In genomic region chr1:39904720-39905119, GRCm38 (mm10) we compare ENCODE assay signal across 12 mouse cellular contexts. TPM values are rescaled to one million over a fixed set of nuclear protein-coding genes. Genes with fewer than 3 reads are reported as not detected.
A peak's percentile ranks its signal among the peaks of the same experiment; 100 is the strongest.
DNase-seq lines count a peak whose midpoint lies in the region; ATAC-seq and TF ChIP-seq lines count a peak whose summit lies in the region.
"Had no signal": no experiment of that assay in that cellular context is flagged by ENCODE, and none has a peak within 500 bp of the region (broad histone marks: within the 10 kb centered on the region; RNA-seq: fewer than 3 reads in every experiment).

No protein-coding gene starts in this region.

- DNase-seq in heart, postnatal 14 days = no peak
- peak; percentile 59 for DNase-seq in CD4-positive, CD25-positive, alpha-beta regulatory T cell, adult 2 months (ENCODE audit: low read depth, low spot score)
- DNase-seq in left cerebral cortex, postnatal 4 days = no peak
- DNase-seq in adrenal gland, adult 2 months = no peak
- DNase-seq: cerebellum, adult 2 months; right cerebral cortex, adult 18-20 months had no signal

- H3K27me3 ChIP-seq in heart, embryonic 15.5 days = no peaks in the 10 kb centered on the region
- H3K27me3 ChIP-seq in midbrain, embryonic 16.5 days (ENCODE audit: control insufficient read depth, insufficient read depth, low read depth, low read length) = no peaks in the 10 kb centered on the region
- no peaks in the 10 kb centered on the region for H3K27me3 ChIP-seq in intestine, postnatal 0 days (replicated peaks; ENCODE audit: control insufficient read depth, insufficient read depth, low read length)
- H3K27me3 ChIP-seq: limb, embryonic 15.5 days had no signal

- H3K4me3 ChIP-seq in heart, embryonic 15.5 days = no peak overlapping the region
- H3K4me3 ChIP-seq in midbrain, embryonic 16.5 days (ENCODE audit: low read depth, low read length) = peak overlapping the region; percentile 12; the same call in 1 of the 2 replicates
- H3K4me3 ChIP-seq in intestine, postnatal 0 days (ENCODE audit: low read depth, low read length) = no peak overlapping the region
- H3K4me3 ChIP-seq: limb, embryonic 15.5 days had no signal

- no peak for ATAC-seq in heart, embryonic 15.5 days (replicated peaks; ENCODE audit: insufficient number of reproducible peaks, insufficient read depth, low FRiP score, low read depth)
- peak; percentile 24; the same call in 1 of the 2 replicates for ATAC-seq in granulocyte monocyte progenitor cell, adult 5-6 weeks (replicated peaks; ENCODE audit: poor library complexity, severe bottlenecking)
- no peak for ATAC-seq in midbrain, embryonic 16.5 days
- ATAC-seq in intestine, postnatal 0 days = no peak

- TF ChIP-seq CTCF in intestine, postnatal 0 days (IDR thresholded peaks at IDR 0.05; ENCODE audit: low read depth) = no peak

- intact Hi-C loops in heart, postnatal 14 days (cut with DNase I) = loop anchor here (5.0 kb wide), 1 partner anchor 217 kb away; no protein-coding TSS in a partner anchor
- intact Hi-C loops in left cerebral cortex, postnatal 4 days (cut with DNase I) = loop anchor here (5.0 to 10.0 kb wide), 2 partner anchors 142 to 470 kb away; no protein-coding TSS in a partner anchor

- 85% methylated on average over 3 of the region's 3 CpGs for WGBS in heart, embryonic 15.5 days
- WGBS in midbrain, embryonic 16.5 days = 90% methylated on average over 3 of the region's 3 CpGs
- WGBS in intestine, postnatal 0 days = 81% methylated on average over 3 of the region's 3 CpGs

- H3K9me3 ChIP-seq in heart, embryonic 15.5 days (replicated peaks) = no peaks in the 10 kb centered on the region
- H3K9me3 ChIP-seq in midbrain, embryonic 16.5 days (replicated peaks; ENCODE audit: control insufficient read depth, low read length, poor library complexity, severe bottlenecking) = no peaks in the 10 kb centered on the region
- H3K9me3 ChIP-seq in intestine, postnatal 0 days (ENCODE audit: control insufficient read depth) = no peaks in the 10 kb centered on the region
- H3K9me3 ChIP-seq: limb, embryonic 15.5 days had no signal

- H3K27ac ChIP-seq in heart, embryonic 15.5 days = no peak overlapping the region
- no peak overlapping the region for H3K27ac ChIP-seq in midbrain, embryonic 16.5 days (ENCODE audit: low read length)
- no peak overlapping the region for H3K27ac ChIP-seq in intestine, postnatal 0 days (ENCODE audit: low read depth, low read length)
- H3K27ac ChIP-seq: limb, embryonic 15.5 days; macrophage had no signal

- no peaks in the 10 kb centered on the region for H3K36me3 ChIP-seq in heart, embryonic 15.5 days
- H3K36me3 ChIP-seq in midbrain, embryonic 16.5 days (ENCODE audit: control insufficient read depth, insufficient read depth, low read length) = no peaks in the 10 kb centered on the region
- 0 out of 2 replicates have a peak, but pooled peaks cover 6% of the 10 kb centered on the region for H3K36me3 ChIP-seq in intestine, postnatal 0 days (ENCODE audit: control insufficient read depth, insufficient read depth)

- H3K4me2 ChIP-seq in heart, embryonic 15.5 days = peak overlapping the region; percentile 3; the same call in 1 of the 2 replicates
- peak overlapping the region; percentile 7 for H3K4me2 ChIP-seq in midbrain, embryonic 16.5 days (ENCODE audit: low read length)
- no peak overlapping the region for H3K4me2 ChIP-seq in intestine, postnatal 0 days (replicated peaks; ENCODE audit: low read depth)

- H3K9ac ChIP-seq in heart, embryonic 15.5 days = no peak overlapping the region
- 0 out of 2 replicates have a peak overlapping the region, but pooled peaks have one; percentile 21 for H3K9ac ChIP-seq in midbrain, embryonic 16.5 days (ENCODE audit: low read depth, low read length)
- no peak overlapping the region for H3K9ac ChIP-seq in intestine, postnatal 0 days (ENCODE audit: low read depth, low read length)
- H3K9ac ChIP-seq: limb, embryonic 15.5 days had no signal

- H3K4me1 ChIP-seq in heart, embryonic 15.5 days (replicated peaks) = peaks cover 59% of the 10 kb centered on the region
- H3K4me1 ChIP-seq in midbrain, embryonic 16.5 days (ENCODE audit: control insufficient read depth, insufficient read depth, low read length) = peaks cover 60% of the 10 kb centered on the region
- no peaks in the 10 kb centered on the region for H3K4me1 ChIP-seq in intestine, postnatal 0 days (replicated peaks; ENCODE audit: control insufficient read depth, insufficient read depth, low read length)

RNA-seq across cellular contexts. Expression of gene Map4k4, which starts 4.0 kb away (rescaled TPM):
- 22.9 and 24.8 TPM in 2 replicates for polyA plus RNA-seq in heart, embryonic 15.5 days (2015; fragmentation: Nextera tagmentation; extraction: Ambion mirVana)
- total RNA-seq in heart, postnatal 14 days (2021) = 100 to 1,000 TPM; 175 to 185 TPM
- total RNA-seq in granulocyte monocyte progenitor cell, adult 5-6 weeks (2014; fragmentation: Nextera tagmentation) = 24.6 and 38.5 TPM in 2 replicates
- 58.2 and 64.7 TPM in 2 replicates for total RNA-seq in granulocyte monocyte progenitor cell, adult 5-6 weeks (2017)
- 31.4 and 38.4 TPM in 2 replicates for polyA plus RNA-seq in midbrain, embryonic 16.5 days (2015; fragmentation: Nextera tagmentation; extraction: Ambion mirVana)
- 100 to 1,000 TPM; 374 to 381 TPM for total RNA-seq in left cerebral cortex, postnatal 4 days (2021)
- polyA plus RNA-seq in intestine, postnatal 0 days (2015; fragmentation: Nextera tagmentation; extraction: Ambion mirVana) = 6.8 and 9.3 TPM in 2 replicates
- total RNA-seq in adrenal gland, adult 2 months (2021) = 100 to 1,000 TPM in 1 of 2 experiments, 10 to 100 TPM in 1; 97.5 to 127 TPM
- 44.9 and 46.6 TPM in 2 replicates for polyA plus RNA-seq in adrenal gland, adult 2 months (2012; rRNA removed)
